Mouse (Mus musculus) thymus, postnatal 4 days (tissue): Measurements from ENCODE around the gene Lipe.

Source experiments
- DNase-seq: peaks from one replicate; pipeline ENCODE4 v3.0.0; 2021

The Lipe gene

DNA sequence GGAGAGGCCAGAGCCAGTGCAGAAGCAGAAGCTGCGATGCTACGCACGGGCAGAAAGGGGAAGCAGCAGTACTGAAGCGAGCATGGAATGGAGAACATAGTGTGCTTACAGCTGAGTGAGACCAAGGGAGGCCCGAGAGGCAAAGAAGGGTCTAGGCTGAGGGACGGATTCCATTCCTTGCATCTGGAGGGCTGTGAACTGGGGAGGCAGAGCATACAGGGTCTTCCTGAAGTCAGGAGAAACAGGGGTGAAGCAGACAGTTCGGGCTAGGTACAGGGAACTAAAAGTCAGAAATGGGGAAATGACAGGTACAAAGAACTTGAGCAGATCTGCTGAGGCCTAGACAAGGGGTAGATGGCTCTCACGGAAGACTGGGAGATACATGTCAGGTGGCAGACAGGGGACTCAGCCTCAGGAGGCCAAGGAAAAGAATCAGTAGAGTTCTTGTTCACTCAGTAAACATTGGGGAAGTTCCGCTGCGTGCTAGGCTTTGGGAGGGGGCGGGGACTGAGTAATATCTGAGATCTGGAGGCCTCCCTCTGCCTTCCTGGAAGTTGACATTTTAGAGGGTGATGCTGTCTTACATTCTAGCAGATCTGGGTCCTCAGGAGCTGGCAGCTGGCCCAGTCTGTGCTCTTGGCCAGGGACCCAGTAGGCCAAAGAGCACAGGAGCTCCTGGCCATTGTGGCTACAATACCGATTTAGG, 12.5 kb downstream of the Lipe start:
- peak; percentile 60 for DNase-seq

DNA sequence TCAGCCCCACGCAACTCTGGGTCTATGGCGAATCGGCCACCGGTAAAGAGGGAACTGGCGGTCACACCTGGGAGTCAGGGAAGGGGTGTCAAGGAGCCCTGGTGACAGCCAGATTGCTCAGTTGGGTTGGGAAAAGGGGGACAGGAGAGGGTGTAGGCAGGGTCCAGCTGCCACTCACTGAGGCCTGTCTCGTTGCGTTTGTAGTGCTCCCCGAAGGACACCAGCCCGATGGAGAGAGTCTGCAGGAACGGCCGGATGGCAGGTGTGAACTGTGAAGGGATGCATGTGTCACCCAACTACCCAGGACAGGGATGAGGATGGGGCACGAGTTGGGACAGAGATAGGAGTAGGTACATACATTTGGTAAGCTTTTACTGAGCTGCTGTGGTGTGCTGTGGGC, 13.3 kb downstream of the Lipe start:
- no peak for DNase-seq

DNA sequence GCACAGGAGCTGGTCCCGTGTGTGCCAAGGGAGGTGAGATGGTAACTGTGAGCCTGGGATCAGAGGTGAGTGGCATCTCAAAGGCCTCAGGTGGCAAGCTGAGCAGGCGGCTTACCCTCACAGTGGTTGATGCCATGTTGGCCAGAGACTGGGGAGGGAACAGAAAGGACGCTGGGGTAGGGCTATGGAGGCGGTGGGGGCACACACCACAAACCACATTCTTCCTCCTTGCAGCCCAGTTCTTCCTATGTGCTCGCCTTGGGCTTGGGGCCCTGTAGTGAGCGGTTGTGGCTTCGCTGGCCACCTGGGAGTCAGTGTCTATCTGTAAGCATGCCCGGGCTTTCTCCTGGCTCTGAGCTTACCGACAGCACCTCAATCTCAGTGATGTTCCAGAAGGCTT, 13.7 kb downstream of the Lipe start:
- DNase-seq, result no peak

DNA sequence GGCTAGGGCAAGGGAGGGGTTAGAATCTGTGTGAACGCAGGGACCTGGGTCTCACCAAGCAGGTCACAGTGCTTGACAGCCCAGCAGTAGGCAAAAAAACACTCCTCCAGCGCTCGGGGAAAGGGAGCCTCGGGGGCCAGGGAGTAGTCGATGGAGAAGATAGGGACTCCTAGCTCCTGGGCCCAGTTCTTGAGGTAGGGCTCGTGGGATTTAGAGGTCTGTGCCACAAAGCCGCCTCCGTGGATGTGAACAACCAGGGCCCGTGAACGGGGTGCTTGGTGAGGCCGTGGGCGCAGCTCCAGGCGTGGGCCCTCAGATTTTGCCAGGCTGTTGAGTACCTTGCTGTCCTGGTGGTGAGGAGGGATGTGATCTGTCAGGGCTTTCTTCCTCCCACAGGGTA, 14.2 kb downstream of the Lipe start:
- DNase-seq, result no peak

DNA sequence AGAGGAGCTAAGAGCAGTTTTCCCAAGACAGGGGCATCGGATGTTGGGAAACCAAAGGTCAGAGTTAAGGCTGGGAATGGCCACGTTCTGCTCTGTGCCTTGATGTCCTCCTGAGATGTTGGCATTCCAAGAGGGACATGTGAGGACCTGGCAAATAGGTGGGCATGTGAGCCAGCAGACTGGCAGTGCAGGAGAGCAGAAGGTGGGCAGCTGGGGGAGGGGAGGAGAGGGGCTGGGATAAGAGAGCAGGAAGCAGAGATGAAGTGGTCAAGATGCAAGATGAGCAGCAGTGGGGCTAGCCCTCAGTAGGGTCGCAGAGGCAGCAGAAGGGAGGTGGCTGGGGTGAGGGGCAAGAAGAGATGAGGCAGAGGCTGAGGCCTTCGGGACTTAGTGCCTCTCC, 14.6 kb downstream of the Lipe start:
- DNase-seq, result no peak

DNA sequence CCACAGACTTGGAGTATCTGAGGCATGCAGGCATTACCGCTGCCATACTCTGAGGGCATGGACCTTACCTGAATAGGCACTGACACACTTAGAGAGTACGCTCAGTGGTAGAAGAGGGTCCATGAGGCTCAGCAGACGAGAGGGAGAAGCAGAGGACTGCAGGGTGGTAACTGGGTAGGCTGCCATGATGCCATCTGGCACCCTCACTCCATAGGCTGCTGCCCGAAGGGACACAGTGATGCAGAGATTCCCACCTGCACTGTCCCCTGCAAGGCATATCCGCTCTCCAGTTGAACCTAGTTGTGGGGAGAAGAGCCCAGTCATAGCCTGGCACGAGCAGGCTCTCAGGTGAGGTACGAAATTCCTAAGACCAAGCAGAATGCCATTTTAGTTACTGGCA, 15.1 kb downstream of the Lipe start:
- no peak for DNase-seq

DNA sequence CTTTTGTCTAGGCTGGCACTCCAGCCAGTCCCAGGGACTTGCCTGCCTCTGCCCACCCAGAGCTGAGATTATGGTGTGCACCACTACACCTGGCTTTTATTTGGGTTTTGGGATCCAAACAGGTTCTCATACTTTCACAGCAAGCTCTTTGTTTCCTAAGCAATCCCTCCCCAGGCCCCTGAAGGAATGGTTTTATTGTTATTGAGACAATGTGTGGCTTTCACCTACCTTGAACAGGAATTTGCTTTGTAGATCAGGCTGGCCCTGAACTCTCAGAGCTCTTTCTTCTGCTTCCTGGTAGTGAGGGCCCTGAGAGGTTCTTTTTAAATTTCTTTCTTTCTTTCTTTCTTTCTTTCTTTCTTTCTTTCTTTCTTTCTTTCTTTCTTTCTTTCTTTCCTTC, 16.0 kb downstream of the Lipe start:
- no peak for DNase-seq

DNA sequence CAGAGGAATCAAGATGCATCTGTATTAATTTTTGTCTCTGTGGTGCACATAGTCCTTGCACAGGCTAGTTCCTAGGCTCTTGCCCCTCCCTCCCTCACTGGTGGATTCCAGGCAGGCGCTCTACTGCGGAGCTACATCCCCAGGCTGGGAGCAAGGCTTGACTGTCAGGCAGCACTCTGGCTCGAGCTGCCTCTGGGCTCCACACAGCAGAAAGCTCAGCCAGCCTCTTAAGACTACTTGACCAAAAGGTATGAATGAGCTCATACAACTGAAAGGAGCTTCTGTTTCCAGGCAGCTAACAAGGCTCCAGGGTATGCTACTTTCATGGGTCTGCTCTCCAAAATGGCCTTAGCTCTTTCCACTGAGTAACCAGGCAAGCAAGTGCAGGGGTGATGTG, 17.2 kb downstream of the Lipe start:
- no peak for DNase-seq

DNA sequence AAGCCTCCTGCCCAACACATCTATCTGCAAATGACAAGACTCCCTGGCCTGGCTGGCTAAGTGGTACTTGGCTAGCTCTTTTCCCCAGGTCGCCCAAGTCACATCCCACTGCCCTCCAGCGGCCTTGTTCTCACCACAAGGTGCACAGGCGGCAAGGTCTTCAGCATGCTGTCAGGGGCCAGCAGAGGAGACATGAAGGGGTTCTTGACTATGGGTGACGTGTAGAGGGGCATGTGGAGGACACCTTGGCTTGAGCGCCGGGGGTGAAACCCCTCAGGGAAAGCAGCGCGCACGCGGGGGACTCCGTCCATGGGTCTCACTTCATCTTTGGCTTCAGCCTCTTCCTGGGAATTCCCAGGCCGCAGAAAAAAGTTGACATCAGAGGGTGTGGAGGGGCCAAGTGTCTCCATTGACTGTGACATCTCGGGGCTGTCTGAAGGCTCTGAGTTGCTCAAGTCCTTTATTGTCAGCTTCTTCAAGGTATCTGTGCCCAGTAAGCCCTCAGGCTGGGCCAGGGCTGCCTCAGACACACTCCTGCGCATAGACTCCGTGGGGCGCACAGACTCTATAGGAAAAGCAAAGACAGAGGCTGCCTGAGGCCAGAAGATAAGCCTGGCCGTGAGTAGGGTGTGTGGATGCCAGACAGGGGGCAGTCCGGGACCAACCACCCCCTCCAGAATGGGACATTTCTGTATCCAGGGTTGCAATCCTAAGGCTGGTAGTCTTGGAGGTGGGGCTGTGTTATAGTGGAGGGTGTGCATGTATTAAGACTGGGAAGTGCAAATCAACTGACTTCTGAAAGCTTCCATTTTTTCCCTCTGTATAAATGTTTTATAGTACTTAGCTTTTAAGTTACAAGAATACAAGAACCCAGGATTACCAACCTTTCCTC, 17.9 kb downstream of the Lipe start:
- DNase-seq, result peak; percentile 50

DNA sequence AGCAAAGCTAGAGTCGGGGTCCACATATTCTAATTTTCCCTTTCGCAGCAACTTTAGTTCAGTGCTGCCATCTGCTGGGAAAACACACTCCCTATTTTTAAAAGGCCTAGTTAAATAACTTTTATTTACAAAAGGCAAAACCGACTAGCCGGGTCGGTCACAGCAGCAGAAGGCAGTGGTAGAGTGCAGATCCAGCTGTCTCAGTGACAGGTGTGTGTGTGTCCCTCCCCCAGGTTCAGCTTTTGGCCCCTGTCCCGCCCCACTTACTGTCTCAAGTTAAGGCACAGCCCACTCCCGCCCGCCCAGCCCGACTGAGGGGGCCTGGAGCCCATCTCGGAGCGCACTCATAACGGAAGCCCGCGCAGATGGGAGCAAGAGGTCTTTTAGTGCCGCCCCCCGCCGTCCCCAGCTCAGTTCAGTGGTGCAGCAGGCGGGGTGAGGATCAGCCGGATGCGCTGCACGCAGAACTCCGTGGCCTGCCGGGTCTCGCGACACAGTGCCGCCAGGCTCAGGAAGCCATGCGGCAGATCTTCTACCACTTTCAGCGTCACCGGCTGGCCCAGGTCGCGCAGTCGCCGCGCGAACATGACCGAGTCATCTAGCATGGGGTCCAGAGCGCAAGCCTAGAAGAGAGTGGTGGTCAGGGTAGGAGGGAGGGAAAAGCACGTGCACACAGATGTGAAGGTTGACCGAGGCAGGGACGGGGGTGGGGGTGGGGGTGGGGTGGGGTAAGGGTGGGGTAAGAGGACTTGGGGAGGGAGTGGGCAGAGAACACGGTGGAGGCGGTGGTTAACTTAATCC, 18.8 kb downstream of the Lipe start:
- peak; percentile 91 for DNase-seq

DNA sequence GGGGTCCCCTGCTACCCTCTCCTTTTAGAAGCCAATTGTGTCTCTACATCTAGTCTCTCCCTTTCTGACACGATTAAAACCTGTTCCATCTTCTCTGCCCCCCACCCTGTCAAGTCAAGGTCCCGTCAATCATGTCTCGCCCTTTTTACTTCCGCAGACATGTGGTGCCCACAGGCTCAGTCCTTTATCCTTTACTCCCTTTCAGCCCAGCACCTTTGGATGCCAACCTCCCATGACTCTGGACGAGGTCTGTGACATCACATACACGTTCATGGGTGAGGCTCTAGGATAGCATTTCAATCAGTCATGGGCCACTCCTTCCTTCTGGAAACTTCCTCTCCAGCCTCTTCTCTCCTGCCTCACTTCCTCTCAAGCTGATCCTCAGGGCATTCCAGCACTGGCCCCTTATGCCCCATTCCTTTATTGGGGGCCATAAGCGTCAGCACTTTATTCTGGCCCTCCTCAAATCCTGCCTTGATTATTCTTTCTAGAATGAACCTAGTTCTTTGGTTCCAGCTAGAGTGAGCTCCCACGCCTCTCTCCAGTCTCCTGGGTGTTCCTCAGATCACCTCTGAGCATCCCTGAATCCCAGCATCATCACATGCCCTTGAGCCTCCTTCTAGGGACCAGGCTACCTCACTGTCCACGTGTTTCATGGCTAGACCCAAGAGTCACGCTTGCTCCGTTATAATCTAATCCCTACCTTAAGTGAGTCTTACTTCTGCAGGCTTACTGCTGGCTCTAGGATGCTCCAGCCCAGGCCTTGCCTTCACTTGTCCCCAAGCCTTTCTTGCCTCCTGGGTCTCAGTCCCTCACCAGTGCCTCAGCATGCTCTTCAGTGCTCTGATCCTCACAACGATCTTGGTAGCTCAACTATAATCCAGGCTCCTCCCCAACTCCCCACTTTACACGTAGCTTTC, 20.1 kb downstream of the Lipe start:
- no peak for DNase-seq

DNA sequence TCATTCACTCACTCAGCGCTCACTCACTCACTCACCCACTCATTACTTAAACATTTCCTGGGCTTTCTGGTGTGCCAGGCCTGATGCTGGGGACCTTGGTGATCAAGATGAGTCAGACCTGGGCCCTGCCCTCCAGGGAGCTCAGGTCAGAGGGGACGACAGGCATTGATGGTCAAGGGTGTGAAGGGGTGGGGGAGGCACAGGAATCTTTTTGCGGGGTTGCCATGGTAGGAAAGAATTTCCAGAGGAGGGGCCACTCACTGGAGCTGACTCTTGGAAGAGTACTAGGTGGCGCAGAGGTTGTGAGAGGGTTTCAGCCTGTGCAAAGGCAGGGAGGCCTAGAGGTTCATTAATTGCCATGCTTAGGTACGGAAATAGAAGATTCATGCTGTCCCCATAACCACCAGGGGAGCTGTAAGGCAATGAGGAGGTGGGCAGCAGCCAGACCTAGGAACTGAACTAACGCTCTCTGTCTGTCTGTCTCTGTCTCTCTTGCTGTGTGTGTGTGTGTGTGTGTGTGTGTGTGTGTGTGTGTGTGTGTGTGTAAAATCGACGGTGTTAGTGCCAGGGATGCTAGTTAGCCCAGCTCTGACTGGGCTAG, 21.3 kb downstream of the Lipe start:
- no peak for DNase-seq

DNA sequence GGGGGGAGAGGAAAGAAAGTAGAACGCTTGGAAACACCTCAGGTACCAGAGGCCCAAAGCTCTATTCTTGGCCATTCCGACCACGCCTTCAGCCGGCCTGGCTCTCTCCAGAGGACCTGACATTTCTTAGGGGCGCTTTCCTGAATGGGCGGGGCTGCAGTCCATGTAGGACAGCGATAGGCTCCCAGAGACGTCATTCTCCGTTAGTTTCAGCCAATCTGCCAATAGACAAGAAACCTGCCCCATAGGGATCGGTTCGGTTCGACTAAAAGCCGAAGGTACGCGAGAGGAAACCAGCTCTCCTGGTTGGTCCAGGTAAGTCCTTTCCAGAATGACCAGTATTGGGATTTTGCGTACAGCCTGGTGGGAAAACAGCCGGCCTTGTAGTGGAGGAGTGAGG, 22.0 kb downstream of the Lipe start:
- peak; percentile 41 for DNase-seq

DNA sequence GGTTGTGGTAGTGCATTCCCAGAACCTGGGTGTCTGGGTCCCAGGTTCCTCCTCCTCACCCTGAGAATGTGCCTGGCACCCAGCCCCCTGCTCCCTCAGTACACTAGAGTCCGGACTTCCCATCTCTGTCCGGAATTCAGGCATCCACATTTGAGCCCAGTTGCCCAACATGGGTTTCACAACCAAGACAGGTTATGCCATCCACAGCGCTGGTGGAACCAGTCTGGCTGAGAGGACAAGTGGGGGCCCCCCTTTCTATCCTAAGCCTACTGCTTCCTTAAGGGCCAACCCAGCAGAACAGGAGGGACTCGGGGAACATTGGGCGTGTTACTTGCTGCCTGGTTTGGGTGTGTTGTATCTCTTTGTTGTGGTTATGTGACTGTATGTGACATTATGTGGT, 26.1 kb downstream of the Lipe start:
- DNase-seq, result no peak

DNA sequence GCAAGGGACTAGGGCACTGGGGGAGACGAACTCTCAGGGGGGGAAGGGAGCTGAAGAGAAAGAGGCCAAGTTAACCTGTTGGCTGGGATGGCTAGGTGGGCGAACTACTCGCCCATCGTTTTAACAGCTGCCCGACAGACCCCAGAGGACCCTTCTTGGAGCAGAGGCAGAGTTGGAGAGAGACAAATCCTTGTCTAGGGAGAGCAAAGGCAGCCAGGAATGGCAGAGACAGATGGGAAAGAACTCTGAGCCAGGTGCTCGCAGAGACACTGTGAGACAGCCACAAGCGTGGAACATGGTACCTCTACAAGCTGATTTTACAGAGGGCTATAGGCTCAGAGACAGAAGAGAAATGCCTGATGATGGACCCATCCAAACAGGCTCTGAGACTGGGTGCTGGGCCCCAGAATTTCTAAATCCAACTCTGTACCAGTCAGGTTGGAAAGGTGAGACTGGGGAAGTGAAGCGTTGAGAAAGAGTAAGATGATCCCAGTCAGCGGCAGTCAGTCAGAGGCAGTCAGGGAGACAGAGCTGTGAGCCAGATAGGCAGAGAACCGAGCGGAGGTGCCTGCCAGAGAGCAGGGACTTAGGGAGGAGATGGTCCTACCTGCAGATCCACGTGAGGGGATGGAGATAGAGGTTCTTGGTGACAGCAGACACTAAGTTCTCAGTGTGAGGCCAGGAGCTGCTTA, 29.3 kb downstream of the Lipe start, which contains the start of gene Cnfn:
TSS of gene Cnfn (minus strand) at position 667 of the 692 bp plus-strand sequence.
- DNase-seq, result no peak

DNA sequence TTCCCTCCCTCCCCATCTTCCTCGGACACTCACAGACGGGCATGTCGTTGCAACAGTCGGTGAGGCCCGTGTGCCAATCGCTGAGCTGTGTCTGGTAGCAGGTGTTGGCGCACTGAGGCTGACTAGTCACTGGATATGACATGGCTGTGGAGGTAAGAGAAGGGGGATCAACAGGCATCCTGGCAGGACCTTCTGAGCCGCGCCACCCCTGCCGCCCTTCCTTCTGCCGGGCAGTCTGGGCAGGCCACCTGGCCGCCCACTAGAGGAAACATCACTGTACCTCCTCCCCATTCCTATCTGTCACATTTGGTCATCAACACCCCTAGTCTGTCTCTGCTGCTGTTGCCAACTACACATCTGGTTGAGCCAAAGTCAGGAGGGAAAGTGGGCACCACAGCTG, 30.2 kb downstream of the Lipe start:
- DNase-seq, result no peak

DNA sequence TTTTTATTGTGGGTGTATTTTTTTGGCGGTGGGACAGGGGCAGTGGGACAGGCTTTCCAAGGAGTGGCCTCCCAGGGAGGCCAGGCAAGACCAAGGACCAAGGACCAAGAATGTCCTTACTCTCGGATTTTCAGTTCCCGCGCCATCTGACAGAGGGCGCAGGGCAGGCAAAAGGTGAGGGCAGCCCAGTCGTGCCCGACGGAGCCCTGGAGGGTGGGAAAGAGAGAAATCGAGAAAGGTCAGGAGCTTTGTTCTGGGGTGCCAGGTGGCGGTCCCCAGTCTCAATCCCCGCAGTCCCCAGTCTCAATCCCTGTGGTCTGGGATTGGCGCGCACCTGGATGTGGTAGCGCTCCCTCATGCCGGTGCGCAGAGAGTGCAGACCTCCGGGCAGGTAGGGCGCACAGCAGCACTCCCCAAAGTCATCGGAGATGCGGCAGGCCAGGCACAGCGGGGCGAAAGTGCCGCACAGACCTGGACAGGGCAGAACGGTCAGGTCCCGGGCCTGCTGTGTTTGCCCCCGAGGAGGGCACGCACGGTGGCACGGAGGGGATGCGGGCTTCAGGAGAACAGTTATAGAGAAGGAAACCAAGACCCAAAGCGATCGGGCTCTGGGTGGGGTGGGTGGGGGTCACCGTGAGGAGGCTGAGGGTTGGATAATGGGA, 30.7 kb downstream of the Lipe start:
- peak; percentile 60 for DNase-seq

DNA sequence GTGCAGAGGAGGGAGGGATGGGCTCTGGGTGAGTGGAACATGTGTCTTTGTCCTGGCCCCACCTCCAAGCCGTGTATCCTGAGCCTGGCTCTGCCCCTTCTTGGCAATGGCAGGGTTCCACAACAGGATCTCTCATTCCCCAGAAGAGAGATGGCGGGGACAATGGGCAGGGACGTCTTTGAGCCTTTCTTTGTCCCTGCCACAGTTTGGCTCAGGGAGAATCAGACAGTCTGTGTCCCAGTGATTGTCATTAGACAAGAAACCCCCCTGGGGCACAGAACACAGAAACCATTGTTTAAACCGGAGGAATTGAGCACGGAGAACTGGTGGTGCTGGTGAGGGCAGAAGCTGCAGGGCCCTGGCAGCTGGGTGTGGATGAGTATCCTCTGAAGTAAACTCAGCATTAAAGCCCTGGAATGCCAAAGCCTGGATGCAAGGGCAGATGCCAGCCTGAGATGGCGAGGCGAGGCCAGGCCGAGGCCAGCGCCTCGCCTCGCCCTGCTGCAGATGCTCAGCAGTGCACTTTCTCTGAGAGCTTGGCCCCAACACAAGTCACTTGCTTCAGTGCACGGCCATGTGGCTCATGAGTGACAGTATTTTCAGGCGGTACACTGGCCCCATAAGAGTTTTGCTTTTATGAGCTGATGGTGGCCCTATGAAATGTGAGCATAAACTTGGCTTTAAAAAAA, 32.4 kb downstream of the Lipe start:
- DNase-seq, result no peak

DNA sequence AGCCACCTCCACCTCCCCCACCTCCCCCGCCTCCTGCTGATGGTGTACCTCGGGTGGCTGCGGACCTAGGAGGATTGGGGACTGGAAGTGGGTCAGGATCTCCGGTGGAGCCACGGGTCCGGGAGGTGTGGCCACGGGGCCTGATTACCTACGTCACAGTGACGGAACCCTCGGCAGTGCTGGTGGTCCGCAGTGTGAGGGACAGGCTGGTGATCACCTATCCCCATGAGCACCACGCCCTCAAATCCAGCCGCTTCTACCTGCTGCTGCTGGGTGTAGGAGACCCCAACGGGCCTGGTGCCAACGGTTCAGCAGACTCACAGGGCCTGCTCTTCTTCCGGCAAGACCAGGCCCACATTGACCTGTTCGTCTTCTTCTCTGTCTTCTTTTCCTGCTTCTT, 34.9 kb downstream of the Lipe start:
- no peak for DNase-seq

DNA sequence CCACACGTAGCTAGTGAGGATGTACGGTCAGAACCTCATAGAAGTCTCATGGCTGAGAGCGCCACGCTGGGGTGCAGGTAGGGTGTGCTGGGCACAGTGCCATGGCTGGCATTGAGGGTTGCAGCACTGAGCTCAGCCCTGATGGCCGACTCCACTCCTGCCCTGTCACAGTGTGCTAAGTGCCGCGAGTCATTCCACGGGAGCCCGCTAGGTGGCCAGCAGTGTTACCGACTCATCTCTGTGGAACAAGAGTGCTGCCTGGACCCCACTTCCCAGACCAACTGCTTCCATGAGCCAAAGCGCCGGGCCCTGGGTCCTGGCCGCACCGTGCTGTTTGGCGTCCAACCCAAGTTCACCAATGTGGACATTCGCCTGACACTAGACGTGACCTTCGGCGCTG, 35.4 kb downstream of the Lipe start:
- DNase-seq, result no peak
